Mouse (Mus musculus): ENCODE data around the gene Slc17a6.

- no peak for TF ChIP-seq EP300 (optimal IDR thresholded peaks at IDR 0.05)
- TF ChIP-seq CTCF (IDR thresholded peaks at IDR 0.05; ENCODE audit: low read depth) = no peak
Observed at GRCm38 (mm10) chr7:51633230-51633844, 11.5 kb downstream of the Slc17a6 start.

All from stomach, postnatal 0 days (tissue).